Mouse (Mus musculus) thymus, adult 2 months (tissue): Measurements from ENCODE around the gene Svip.

Source experiments
- CTCF ChIP-seq: fragments of 200-500 bp; IDR thresholded peaks from 2 replicates; pipeline ENCODE4 v1.5.1; 2012; ENCODE audit warnings: mild to moderate bottlenecking, control low read depth, low read length, moderate library complexity, borderline replicate concordance; ENCODE audit not compliant: control insufficient read depth, poor library complexity, insufficient read depth; ENCODE audit errors: extremely low read depth
- POLR2A ChIP-seq: fragments of 200-500 bp; IDR thresholded peaks from 2 replicates; pipeline ENCODE4 v1.6.1; 2012; ENCODE audit warnings: mild to moderate bottlenecking, low read length, control low read depth, moderate library complexity; ENCODE audit not compliant: control insufficient read depth, poor library complexity, insufficient read depth; ENCODE audit errors: extremely low read depth

- TF ChIP-seq POLR2A (no peak), CTCF (no peak)
Measured at GRCm38 (mm10) chr7:51957766-51958165, 48.1 kb downstream of the Svip start.
